Mouse (Mus musculus) testis, adult 2 months (tissue): ENCODE data around the gene B3glct.

ENCODE experiments used
- CTCF ChIP-seq: fragments of 200-500 bp; IDR thresholded peaks from 2 replicates; pipeline ENCODE4 v1.5.1; 2012; ENCODE audit warnings: low read depth, mild to moderate bottlenecking, inconsistent platforms, low read length, moderate library complexity; ENCODE audit not compliant: control insufficient read depth, insufficient read depth, insufficient replicate concordance
- POLR2A ChIP-seq: fragments of 200-500 bp; IDR thresholded peaks from 2 replicates; pipeline ENCODE4 v1.6.1; 2012; ENCODE audit warnings: low read depth, mild to moderate bottlenecking, inconsistent platforms, low read length, moderate library complexity; ENCODE audit not compliant: control insufficient read depth

DNA sequence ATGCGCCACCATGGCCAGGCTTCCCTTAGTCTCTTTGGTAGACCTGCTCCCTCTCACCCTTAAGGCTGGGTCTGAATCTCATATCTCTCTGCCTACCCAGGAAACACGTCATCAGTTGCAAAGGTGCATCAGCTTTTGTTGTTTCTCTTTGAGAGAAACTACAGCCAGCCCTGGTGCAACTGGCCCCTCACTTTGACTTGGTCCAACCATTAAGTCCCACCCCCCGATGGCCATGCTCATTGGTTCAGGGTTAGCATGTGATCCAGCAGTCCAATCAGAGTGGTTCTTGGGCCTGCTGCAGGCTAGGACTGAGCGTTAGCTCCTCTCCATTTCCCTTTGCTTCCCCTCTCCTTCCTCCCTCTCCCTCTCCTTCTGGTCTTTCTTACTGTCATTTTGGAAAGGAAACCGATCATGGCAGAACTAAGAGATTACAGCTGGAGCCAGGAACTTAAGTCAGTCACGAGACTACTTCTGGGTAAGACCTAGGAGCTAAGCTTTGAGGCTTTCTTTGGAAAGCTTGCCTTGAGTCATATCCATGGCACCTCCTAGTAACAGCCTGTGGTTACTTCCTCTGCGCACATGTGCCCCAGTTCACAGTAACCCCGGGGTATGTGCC is 36.6 kb upstream of the B3glct start:
- TF ChIP-seq POLR2A (no peak), CTCF (no peak)
